19 mouse cellular contexts compared by ENCODE assay signal in the genomic region with DNA sequence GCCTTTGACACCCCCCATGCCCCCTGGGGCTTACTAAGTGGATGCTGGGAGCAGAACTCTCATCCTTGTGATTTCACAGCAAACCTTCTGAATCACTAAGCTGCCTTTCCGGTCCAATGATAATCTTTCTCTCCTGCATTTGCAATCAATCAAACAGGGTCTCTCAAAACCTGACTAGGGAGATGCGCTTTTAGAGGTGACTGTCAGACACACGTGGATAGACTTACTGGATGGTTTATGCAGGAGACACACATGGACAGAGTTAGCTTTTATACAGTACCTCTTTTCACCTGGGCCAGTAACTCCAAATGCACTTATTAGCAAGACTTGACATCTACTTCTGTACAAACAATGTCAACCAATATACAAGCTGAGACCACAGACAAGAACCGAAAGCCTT. TPM values are rescaled to one million over a fixed set of nuclear protein-coding genes. Genes with fewer than 3 reads are reported as not detected.
DNase-seq lines count a peak whose midpoint lies in the region; ATAC-seq and TF ChIP-seq lines count a peak whose summit lies in the region.
"Had no signal": no experiment of that assay in that cellular context is flagged by ENCODE, and none has a peak within 500 bp of the region (broad histone marks: within the 10 kb centered on the region; RNA-seq: fewer than 3 reads in every experiment).

No protein-coding gene starts in this region.

- no peak overlapping the region for H3K4me2 ChIP-seq in midbrain, postnatal 0 days (ENCODE audit: low read depth, low read length, poor library complexity, severe bottlenecking)
- H3K4me2 ChIP-seq: forebrain, embryonic 12.5 days; limb, embryonic 12.5 days; liver, embryonic 13.5 days; lung, embryonic 15.5 days; midbrain, embryonic 11.5 days had no signal

- 88% methylated on average over 4 of the region's 4 CpGs for WGBS in heart, adult 2 months
- WGBS in bone marrow, adult 2 months = 83% methylated on average over 4 of the region's 4 CpGs
- 75% methylated on average over 4 of the region's 4 CpGs for WGBS in midbrain, postnatal 0 days

- H3K27me3 ChIP-seq in heart, adult 2 months (ENCODE audit: control insufficient read depth, insufficient read depth, low read length) = no peaks in the 10 kb centered on the region
- H3K27me3 ChIP-seq in midbrain, postnatal 0 days (ENCODE audit: insufficient read depth, low read length) = no peaks in the 10 kb centered on the region
- H3K27me3 ChIP-seq: forebrain, embryonic 12.5 days; limb, embryonic 12.5 days; liver, embryonic 13.5 days; lung, embryonic 15.5 days had no signal

- TF ChIP-seq POLR2A in heart, adult 2 months (IDR thresholded peaks at IDR 0.05; ENCODE audit: insufficient read depth, low read depth, low read length) = no peak
- no peak for TF ChIP-seq POLR2A in bone marrow, adult 2 months (IDR thresholded peaks at IDR 0.05; ENCODE audit: borderline replicate concordance, control insufficient read depth, low read depth, low read length)

- ATAC-seq in midbrain, postnatal 0 days (ENCODE audit: low FRiP score) = no peak

- no peak for TF ChIP-seq EP300 in heart, adult 2 months (IDR thresholded peaks at IDR 0.05; ENCODE audit: insufficient read depth, low read depth, low read length)

- no peak for TF ChIP-seq CTCF in heart, adult 2 months (IDR thresholded peaks at IDR 0.05)
- TF ChIP-seq CTCF in left cerebral cortex, adult 2 months (IDR thresholded peaks at IDR 0.05) = no peak
- no peak for TF ChIP-seq CTCF in bone marrow, adult 2 months (IDR thresholded peaks at IDR 0.05; ENCODE audit: control insufficient read depth, insufficient read depth, low read length)
- TF ChIP-seq CTCF in midbrain, postnatal 0 days (IDR thresholded peaks at IDR 0.05) = no peak

- peaks cover 28% of the 10 kb centered on the region for H3K36me3 ChIP-seq in heart, adult 2 months (ENCODE audit: control insufficient read depth, insufficient read depth, low read length)
- peaks cover 14% of the 10 kb centered on the region; the same call in 1 of the 2 replicates for H3K36me3 ChIP-seq in midbrain, postnatal 0 days (ENCODE audit: insufficient read depth, low read length)

- DNase-seq in heart, adult 2 months = no peak
- no peak for DNase-seq in heart, postnatal 14 days
- no peak for DNase-seq in left cerebral cortex, adult 2 months (ENCODE audit: extremely low spot score in 1 of 2, low spot score in 2 of 2)
- DNase-seq in left cerebral cortex, adult 18-20 months (ENCODE audit: low spot score in 2 of 2) = no peak
- peak; percentile 54 for DNase-seq in naive thymus-derived CD4-positive, alpha-beta T cell, adult 2 months (ENCODE audit: low read depth)
- no peak for DNase-seq in cerebellum, postnatal 10 days
- no peak for DNase-seq in midbrain, postnatal 0 days (ENCODE audit: low spot score)
- DNase-seq: adrenal gland, postnatal 10 days; cerebellum, adult 11-12 months; cerebellum, postnatal 25 days; kidney, adult 18-20 months; liver, embryonic 13.5 days had no signal

- no peak overlapping the region for H3K4me3 ChIP-seq in heart, adult 2 months
- no peak overlapping the region for H3K4me3 ChIP-seq in left cerebral cortex, adult 2 months
- H3K4me3 ChIP-seq in bone marrow, adult 2 months (replicated peaks; ENCODE audit: control insufficient read depth, low read depth, low read length) = no peak overlapping the region
- H3K4me3 ChIP-seq in midbrain, postnatal 0 days (ENCODE audit: low read depth, low read length) = no peak overlapping the region
- H3K4me3 ChIP-seq: forebrain, embryonic 12.5 days; hindbrain, embryonic 10.5 days; limb, embryonic 12.5 days; liver, embryonic 13.5 days; lung, embryonic 15.5 days had no signal

- no peaks in the 10 kb centered on the region for H3K9me3 ChIP-seq in midbrain, postnatal 0 days (ENCODE audit: low read length)
- H3K9me3 ChIP-seq: forebrain, embryonic 12.5 days; hindbrain, embryonic 10.5 days; limb, embryonic 12.5 days; liver, embryonic 13.5 days; lung, embryonic 15.5 days had no signal

- intact Hi-C loops in heart, adult 2 months (cut with DNase I) = no loop called here
- intact Hi-C loops in heart, postnatal 14 days (cut with DNase I) = no loop called here
- intact Hi-C loops in left cerebral cortex, adult 2 months (cut with DNase I) = no loop called here

- H3K79me2 ChIP-seq in heart, adult 2 months (replicated peaks; ENCODE audit: control insufficient read depth, insufficient read depth, low read length) = no peaks in the 10 kb centered on the region

- peak overlapping the region; percentile 13; the same call in 1 of the 2 replicates for H3K9ac ChIP-seq in heart, adult 2 months (ENCODE audit: low read depth, low read length)
- H3K9ac ChIP-seq in midbrain, postnatal 0 days (replicated peaks; ENCODE audit: low read length, poor library complexity, severe bottlenecking) = no peak overlapping the region
- H3K9ac ChIP-seq: forebrain, embryonic 12.5 days; limb, embryonic 12.5 days; liver, embryonic 13.5 days; lung, embryonic 15.5 days had no signal

- peak overlapping the region; percentile 81 for H3K27ac ChIP-seq in heart, adult 2 months
- H3K27ac ChIP-seq in left cerebral cortex, adult 2 months = peak overlapping the region; percentile 93
- H3K27ac ChIP-seq in bone marrow, adult 2 months (ENCODE audit: control insufficient read depth, insufficient read depth, low read depth, low read length, poor library complexity) = peak overlapping the region; percentile 86
- H3K27ac ChIP-seq in midbrain, postnatal 0 days (ENCODE audit: low read depth, low read length) = no peak overlapping the region
- H3K27ac ChIP-seq: forebrain, embryonic 12.5 days; hindbrain, embryonic 10.5 days; kidney, postnatal 0 days; liver, embryonic 13.5 days had no signal

- H3K4me1 ChIP-seq in heart, adult 2 months (ENCODE audit: control insufficient read depth, insufficient read depth, low read length) = peaks cover 13% of the 10 kb centered on the region
- H3K4me1 ChIP-seq in bone marrow, adult 2 months (ENCODE audit: control insufficient read depth, insufficient read depth, low read length) = peaks cover 4% of the 10 kb centered on the region
- H3K4me1 ChIP-seq in midbrain, postnatal 0 days (ENCODE audit: insufficient read depth, low read length) = no peaks in the 10 kb centered on the region

RNA-seq across cellular contexts. Expression of a gene that starts 33.0 kb away (rescaled TPM):
- 10 to 100 TPM; 24.6 to 26.1 TPM for total RNA-seq in heart, adult 2 months (2021)
- polyA plus RNA-seq in heart, adult 2 months (2012; rRNA removed) = 18.7 and 22.5 TPM in 2 replicates
- 10 to 100 TPM; 25.9 to 26.4 TPM for total RNA-seq in heart, postnatal 14 days (2021)
- total RNA-seq in left cerebral cortex, adult 2 months (2021) = 10 to 100 TPM; 18.8 to 21.4 TPM
- total RNA-seq in left cerebral cortex, adult 18-20 months (2021) = 10 to 100 TPM; 19.7 to 21.5 TPM
- polyA plus RNA-seq in bone marrow, adult 2 months (2011; ENCODE audit: insufficient read depth, insufficient read length, low replicate concordance, missing spikeins) = 31.4 and 40.7 TPM in 2 replicates
- total RNA-seq in midbrain, postnatal 0 days (2014; rRNA removed) = 17.8 and 24.7 TPM in 2 replicates
- 19.6 and 23.9 TPM in 2 replicates for polyA plus RNA-seq in midbrain, postnatal 0 days (2015; fragmentation: Nextera tagmentation; extraction: Ambion mirVana)
